ENCODE assay signal across 10 mouse cellular contexts in genomic region chr13:113616751-113617337, GRCm38 (mm10). TPM values are rescaled to one million over a fixed set of nuclear protein-coding genes. Genes with fewer than 3 reads are reported as not detected.
DNase-seq lines count a peak whose midpoint lies in the region; ATAC-seq and TF ChIP-seq lines count a peak whose summit lies in the region.
"Had no signal": no experiment of that assay in that cellular context is flagged by ENCODE, and none has a peak within 500 bp of the region (broad histone marks: within the 10 kb centered on the region; RNA-seq: fewer than 3 reads in every experiment).

No protein-coding gene starts in this region.

- H3K27me3 ChIP-seq in erythroblast, embryonic 14.5 days (ENCODE audit: control insufficient read depth) = peaks cover 26% of the 10 kb centered on the region
- H3K27me3 ChIP-seq in ES-Bruce4 (ENCODE audit: control insufficient read depth, insufficient read depth, low read length, poor library complexity, severe bottlenecking) (no peaks in the 10 kb centered on the region), myocyte (ENCODE audit: control insufficient read depth, insufficient read depth, insufficient read length) (no peaks in the 10 kb centered on the region)
- no peaks in the 10 kb centered on the region for H3K27me3 ChIP-seq in forebrain, embryonic 15.5 days
- H3K27me3 ChIP-seq in kidney, embryonic 15.5 days = no peaks in the 10 kb centered on the region

- TF ChIP-seq POLR2A in ES-Bruce4 (IDR thresholded peaks at IDR 0.05; ENCODE audit: insufficient read depth, low read length) = no peak
- no peak for TF ChIP-seq POLR2A in myocyte (IDR thresholded peaks at IDR 0.05; ENCODE audit: insufficient read length, low read depth)

- no peak for TF ChIP-seq EP300 in ES-Bruce4 (IDR thresholded peaks at IDR 0.05; ENCODE audit: insufficient read depth, low read depth, low read length)

- H3K4me1 ChIP-seq in erythroblast, embryonic 14.5 days (ENCODE audit: control insufficient read depth) = peaks cover 45% of the 10 kb centered on the region
- H3K4me1 ChIP-seq in ES-Bruce4 (ENCODE audit: control insufficient read depth, insufficient read depth, low read length) = peaks cover 2% of the 10 kb centered on the region
- H3K4me1 ChIP-seq in forebrain, embryonic 15.5 days = peaks cover 53% of the 10 kb centered on the region
- peaks cover 62% of the 10 kb centered on the region for H3K4me1 ChIP-seq in kidney, embryonic 15.5 days

- H3K79me2 ChIP-seq in myocyte (ENCODE audit: control insufficient read depth, insufficient read depth) = peaks cover 60% of the 10 kb centered on the region

- 68% methylated on average over 24 of the region's 24 CpGs for WGBS in forebrain, embryonic 15.5 days
- 47% methylated on average over 24 of the region's 24 CpGs for WGBS in kidney, embryonic 15.5 days

- DNase-seq in natural killer cell, adult 2 months (ENCODE audit: low spot score in 2 of 2) = no peak
- no peak for DNase-seq in layer of hippocampus, postnatal 25 days (ENCODE audit: extremely low spot score in 1 of 2, low spot score in 1 of 2)

- H3K9me3 ChIP-seq in erythroblast, embryonic 14.5 days (ENCODE audit: control insufficient read depth, low read length) = no peaks in the 10 kb centered on the region
- H3K9me3 ChIP-seq in ES-Bruce4 (replicated peaks; ENCODE audit: control insufficient read depth, insufficient read depth, low read length, poor library complexity, severe bottlenecking) = no peaks in the 10 kb centered on the region
- no peaks in the 10 kb centered on the region for H3K9me3 ChIP-seq in forebrain, embryonic 15.5 days
- H3K9me3 ChIP-seq in kidney, embryonic 15.5 days (replicated peaks) = no peaks in the 10 kb centered on the region

- peak overlapping the region; percentile 90 for H3K4me2 ChIP-seq in forebrain, embryonic 15.5 days (replicated peaks)
- peak overlapping the region; percentile 88 for H3K4me2 ChIP-seq in kidney, embryonic 15.5 days
- H3K4me2 ChIP-seq in myocyte (ENCODE audit: low read depth) = peak overlapping the region; percentile 74

- H3K4me3 ChIP-seq in erythroblast, embryonic 14.5 days (replicated peaks) = peak overlapping the region; percentile 71
- H3K4me3 ChIP-seq in ES-Bruce4 (ENCODE audit: low read depth, low read length) (peak overlapping the region; percentile 74), myocyte (peak overlapping the region; percentile 96)
- peak overlapping the region; percentile 95 for H3K4me3 ChIP-seq in forebrain, embryonic 15.5 days
- H3K4me3 ChIP-seq in kidney, embryonic 15.5 days (replicated peaks) = peak overlapping the region; percentile 71

- peak overlapping the region; percentile 94 for H3ac ChIP-seq in myocyte (ENCODE audit: control insufficient read depth, insufficient read length)

- no peak for ATAC-seq in erythroblast, adult 5-6 weeks (replicated peaks; ENCODE audit: low FRiP score, poor library complexity, severe bottlenecking)
- no peak for ATAC-seq in forebrain, embryonic 15.5 days (replicated peaks)
- no peak for ATAC-seq in kidney, embryonic 15.5 days (replicated peaks; ENCODE audit: low FRiP score)

- H3K36me3 ChIP-seq in erythroblast, embryonic 14.5 days (ENCODE audit: control insufficient read depth) = peaks cover 8% of the 10 kb centered on the region
- peaks cover 5% of the 10 kb centered on the region for H3K36me3 ChIP-seq in ES-Bruce4 (ENCODE audit: control insufficient read depth, insufficient read depth, low read length, poor library complexity, severe bottlenecking)
- no peaks in the 10 kb centered on the region for H3K36me3 ChIP-seq in forebrain, embryonic 15.5 days
- peaks cover 9% of the 10 kb centered on the region for H3K36me3 ChIP-seq in kidney, embryonic 15.5 days
- no peaks in the 10 kb centered on the region for H3K36me3 ChIP-seq in myocyte (ENCODE audit: control insufficient read depth, insufficient read depth)
- H3K36me3 ChIP-seq: G1E had no signal

- H3K27ac ChIP-seq in ES-Bruce4 (ENCODE audit: insufficient read depth, low read length) = no peak overlapping the region
- no peak overlapping the region for H3K27ac ChIP-seq in forebrain, embryonic 15.5 days (replicated peaks)
- H3K27ac ChIP-seq in kidney, embryonic 15.5 days = peak overlapping the region; percentile 93

- no peak for TF ChIP-seq CTCF in ES-Bruce4 (IDR thresholded peaks at IDR 0.05; ENCODE audit: low read depth, low read length)

- peak overlapping the region; percentile 86 for H3K9ac ChIP-seq in ES-Bruce4 (ENCODE audit: low read depth, poor library complexity, severe bottlenecking)
- H3K9ac ChIP-seq in forebrain, embryonic 15.5 days (replicated peaks) = peak overlapping the region; percentile 97
- peak overlapping the region; percentile 85 for H3K9ac ChIP-seq in kidney, embryonic 15.5 days

TF ChIP-seq in myocyte, 11 proteins besides CTCF, POLR2A, EP300 and RAD21:
- TF ChIP-seq USF1 (IDR thresholded peaks at IDR 0.05; ENCODE audit: low read depth) = no peak
- no peak for TF ChIP-seq POLR2AphosphoS2 (IDR thresholded peaks at IDR 0.05; ENCODE audit: insufficient read length, low read depth)
- no peak for TF ChIP-seq CEBPB (IDR thresholded peaks at IDR 0.05; ENCODE audit: insufficient read depth, poor library complexity, severe bottlenecking)
- no peak for TF ChIP-seq E2F4 (IDR thresholded peaks at IDR 0.05; ENCODE audit: insufficient read depth)
- TF ChIP-seq TCF12 (IDR thresholded peaks at IDR 0.05; ENCODE audit: insufficient read depth, poor library complexity, severe bottlenecking) = no peak
- TF ChIP-seq MYOD1 (IDR thresholded peaks at IDR 0.05; ENCODE audit: control insufficient read depth in 1 of 3, insufficient read length in 2 of 3, low read depth in 2 of 3) = no peak
- TF ChIP-seq SRF (IDR thresholded peaks at IDR 0.05; ENCODE audit: control insufficient read depth, insufficient read length, low read depth) = no peak
- no peak for TF ChIP-seq REST (IDR thresholded peaks at IDR 0.05; ENCODE audit: insufficient read depth, insufficient read length)
- no peak for TF ChIP-seq TCF3 (IDR thresholded peaks at IDR 0.05; ENCODE audit: insufficient read length, low read depth)

RNA-seq across cellular contexts. Expression of gene Snx18, which starts 1.5 kb away (rescaled TPM):
- polyA plus RNA-seq in erythroblast, embryonic 14.5 days (2012) = 0.07 TPM in 2 replicates
- total RNA-seq in erythroblast, adult 5-6 weeks (2015; ENCODE audit: low replicate concordance) = 13.8 and 16.3 TPM in 2 replicates
- total RNA-seq in erythroblast, adult 5-6 weeks (2017; ENCODE audit: low replicate concordance) = 8.9 and 15.3 TPM in 2 replicates
- polyA plus RNA-seq in ES-Bruce4 (2011; ENCODE audit: insufficient read depth, insufficient read length, low read depth, missing spikeins) = 36.7 and 42.4 TPM in 2 replicates
- polyA plus RNA-seq in forebrain, embryonic 15.5 days (2015; fragmentation: Nextera tagmentation; extraction: Ambion mirVana) = 11.6 and 12.0 TPM in 2 replicates
- 31.3 and 32.0 TPM in 2 replicates for polyA plus RNA-seq in kidney, embryonic 15.5 days (2015; fragmentation: Nextera tagmentation; extraction: Ambion mirVana)
- 19.9 TPM for polyA plus RNA-seq in myocyte (2012; fragmentation: generic; extraction: Trizol)
- 10 to 100 TPM; 22.5 to 24.2 TPM for total RNA-seq in layer of hippocampus, postnatal 25 days (2021)
- polyA plus RNA-seq: G1E had no signal

RNA-seq across cellular contexts. Expression of gene Hspb3, which starts 46.6 kb away (rescaled TPM):
- not detected in 2 replicates for polyA plus RNA-seq in erythroblast, embryonic 14.5 days (2012)
- total RNA-seq in erythroblast, adult 5-6 weeks (2015; ENCODE audit: low replicate concordance) = not detected in 2 replicates
- total RNA-seq in erythroblast, adult 5-6 weeks (2017; ENCODE audit: low replicate concordance) = not detected in 2 replicates
- polyA plus RNA-seq in ES-Bruce4 (2011; ENCODE audit: insufficient read depth, insufficient read length, low read depth, missing spikeins) = not detected in 2 replicates
- 1.1 and 1.2 TPM in 2 replicates for polyA plus RNA-seq in forebrain, embryonic 15.5 days (2015; fragmentation: Nextera tagmentation; extraction: Ambion mirVana)
- 0.90 and 1.7 TPM in 2 replicates for polyA plus RNA-seq in kidney, embryonic 15.5 days (2015; fragmentation: Nextera tagmentation; extraction: Ambion mirVana)
- polyA plus RNA-seq in myocyte (2012; fragmentation: generic; extraction: Trizol) = 13.3 TPM
- 1 to 10 TPM in 1 of 2 experiments, under 1 TPM in 1; 0.99 to 2.2 TPM for total RNA-seq in layer of hippocampus, postnatal 25 days (2021)
- total RNA-seq: G1E; hematopoietic stem cell, adult 5-6 weeks had no signal
- polyA plus RNA-seq: G1E had no signal

Comparison
In these comparisons a context has a peak if more than half of its experiments do, and no peak if none do; other contexts are left out.
1. RNA of gene Snx18, which starts 1.5 kb away (polyA plus RNA-seq): 36.7 to 42.4 TPM in ES-Bruce4, 31.3 to 32.0 TPM in kidney, embryonic 15.5 days, 19.9 TPM in myocyte (single experiment) and 11.6 to 12.0 TPM in forebrain, embryonic 15.5 days; 0.07 TPM in erythroblast, embryonic 14.5 days; every median in the first group is over 10 times any median in the second.
2. Peak in every context shown above with its lines, with median percentiles within 50 percentile points of each other: H3K4me3 ChIP-seq, H3K9ac ChIP-seq and H3K4me2 ChIP-seq.